Comparison of ENCODE assay signal across 11 mouse cellular contexts in genomic region chr13:71558477-71559215, GRCm38 (mm10).
DNase-seq lines count a peak whose midpoint lies in the region; ATAC-seq and TF ChIP-seq lines count a peak whose summit lies in the region.
"Had no signal": no experiment of that assay in that cellular context is flagged by ENCODE, and none has a peak within 500 bp of the region (broad histone marks: within the 10 kb centered on the region; RNA-seq: fewer than 3 reads in every experiment).

No protein-coding gene starts in this region.

- peak overlapping the region; percentile 3; the same call in 1 of the 2 replicates for H3K4me2 ChIP-seq in forebrain, embryonic 11.5 days (ENCODE audit: low read depth, low read length, severe bottlenecking)
- no peak overlapping the region for H3K4me2 ChIP-seq in hindbrain, embryonic 14.5 days (replicated peaks)
- no peak overlapping the region for H3K4me2 ChIP-seq in midbrain, embryonic 15.5 days
- H3K4me2 ChIP-seq in intestine, postnatal 0 days (replicated peaks; ENCODE audit: low read depth): no peak overlapping the region

- peak; percentile 27 for DNase-seq in embryo, embryonic 10 days (ENCODE audit: low spot score)
- no peak for DNase-seq in embryo, embryonic 9.5 days (ENCODE audit: extremely low spot score)
- peak; percentile 64 for DNase-seq in forebrain, embryonic 11.5 days (ENCODE audit: low spot score)
- DNase-seq in hindbrain, embryonic 14.5 days (ENCODE audit: low spot score): peak; percentile 37
- no peak for DNase-seq in right cerebral cortex, postnatal 36 days (ENCODE audit: low spot score in 2 of 2)
- no peak for DNase-seq in left cerebral cortex, adult 9 months (ENCODE audit: low spot score in 2 of 2)
- DNase-seq: heart, postnatal 36 days; thymus, postnatal 36 days had no signal

- 27% methylated on average over 14 of the region's 14 CpGs for WGBS in forebrain, embryonic 11.5 days
- WGBS in hindbrain, embryonic 14.5 days: 25% methylated on average over 14 of the region's 14 CpGs
- 27% methylated on average over 14 of the region's 14 CpGs for WGBS in midbrain, embryonic 15.5 days
- WGBS in intestine, postnatal 0 days: 90% methylated on average over 14 of the region's 14 CpGs

- no peak overlapping the region for H3K9ac ChIP-seq in forebrain, embryonic 11.5 days (ENCODE audit: low read length)
- H3K9ac ChIP-seq in hindbrain, embryonic 14.5 days: no peak overlapping the region
- no peak overlapping the region for H3K9ac ChIP-seq in midbrain, embryonic 15.5 days
- H3K9ac ChIP-seq in intestine, postnatal 0 days (ENCODE audit: low read depth, low read length): no peak overlapping the region

- no peaks in the 10 kb centered on the region for H3K36me3 ChIP-seq in forebrain, embryonic 11.5 days (ENCODE audit: control insufficient read depth, insufficient read depth, low read length)
- no peaks in the 10 kb centered on the region for H3K36me3 ChIP-seq in hindbrain, embryonic 14.5 days (replicated peaks; ENCODE audit: control insufficient read depth, insufficient read depth)
- no peaks in the 10 kb centered on the region for H3K36me3 ChIP-seq in midbrain, embryonic 15.5 days (replicated peaks)
- no peaks in the 10 kb centered on the region for H3K36me3 ChIP-seq in intestine, postnatal 0 days (ENCODE audit: control insufficient read depth, insufficient read depth)

- H3K27me3 ChIP-seq in forebrain, embryonic 11.5 days (ENCODE audit: control insufficient read depth, insufficient read depth, low read length): peaks cover 27% of the 10 kb centered on the region
- H3K27me3 ChIP-seq in hindbrain, embryonic 14.5 days (ENCODE audit: control insufficient read depth, insufficient read depth, low read length): no peaks in the 10 kb centered on the region
- 0 out of 2 replicates have a peak, but pooled peaks cover 3% of the 10 kb centered on the region for H3K27me3 ChIP-seq in midbrain, embryonic 15.5 days (replicated peaks)
- H3K27me3 ChIP-seq in intestine, postnatal 0 days (replicated peaks; ENCODE audit: control insufficient read depth, insufficient read depth, low read length): no peaks in the 10 kb centered on the region

- no peak overlapping the region for H3K4me3 ChIP-seq in forebrain, embryonic 11.5 days (ENCODE audit: low read depth, low read length)
- H3K4me3 ChIP-seq in hindbrain, embryonic 14.5 days (replicated peaks; ENCODE audit: low read length): no peak overlapping the region
- no peak overlapping the region for H3K4me3 ChIP-seq in midbrain, embryonic 15.5 days
- no peak overlapping the region for H3K4me3 ChIP-seq in intestine, postnatal 0 days (ENCODE audit: low read depth, low read length)

- H3K4me1 ChIP-seq in forebrain, embryonic 11.5 days (replicated peaks; ENCODE audit: control insufficient read depth, insufficient read depth, low read length): 0 out of 2 replicates have a peak, but pooled peaks cover 2% of the 10 kb centered on the region
- 0 out of 2 replicates have a peak, but pooled peaks cover 3% of the 10 kb centered on the region for H3K4me1 ChIP-seq in hindbrain, embryonic 14.5 days (replicated peaks; ENCODE audit: control insufficient read depth, insufficient read depth, low read length)
- peaks cover 8% of the 10 kb centered on the region for H3K4me1 ChIP-seq in midbrain, embryonic 15.5 days
- H3K4me1 ChIP-seq in intestine, postnatal 0 days (replicated peaks; ENCODE audit: control insufficient read depth, insufficient read depth, low read length): no peaks in the 10 kb centered on the region

- ATAC-seq in forebrain, embryonic 11.5 days (replicated peaks; ENCODE audit: low FRiP score): peak; percentile 86
- ATAC-seq in hindbrain, embryonic 14.5 days (ENCODE audit: low FRiP score): peak; percentile 57; the same call in 1 of the 2 replicates
- ATAC-seq in midbrain, embryonic 15.5 days (replicated peaks): peak; percentile 63; the same call in 1 of the 2 replicates
- ATAC-seq in intestine, postnatal 0 days: no peak

- H3K27ac ChIP-seq in forebrain, embryonic 11.5 days (ENCODE audit: low read depth, low read length): no peak overlapping the region
- H3K27ac ChIP-seq in hindbrain, embryonic 14.5 days: no peak overlapping the region
- H3K27ac ChIP-seq in midbrain, embryonic 15.5 days: no peak overlapping the region
- no peak overlapping the region for H3K27ac ChIP-seq in intestine, postnatal 0 days (ENCODE audit: low read depth, low read length)
- H3K27ac ChIP-seq: kidney, postnatal 0 days had no signal

- no peaks in the 10 kb centered on the region for H3K9me3 ChIP-seq in forebrain, embryonic 11.5 days (ENCODE audit: control insufficient read depth, low read length)
- no peaks in the 10 kb centered on the region for H3K9me3 ChIP-seq in hindbrain, embryonic 14.5 days (ENCODE audit: control insufficient read depth, low read length)
- no peaks in the 10 kb centered on the region for H3K9me3 ChIP-seq in midbrain, embryonic 15.5 days
- H3K9me3 ChIP-seq in intestine, postnatal 0 days (ENCODE audit: control insufficient read depth): no peaks in the 10 kb centered on the region

- TF ChIP-seq CTCF in intestine, postnatal 0 days (IDR thresholded peaks at IDR 0.05; ENCODE audit: low read depth): no peak

Comparison
In these comparisons a context has a peak if more than half of its experiments do, and no peak if none do; other contexts are left out.
1. DNase-seq: peak in embryo, embryonic 10 days (single experiment), forebrain, embryonic 11.5 days (single experiment) and hindbrain, embryonic 14.5 days (single experiment); none in embryo, embryonic 9.5 days (single experiment), right cerebral cortex, postnatal 36 days (0 of 2) and left cerebral cortex, adult 9 months (0 of 2).